Mouse (Mus musculus) G1E (cell line): Measurements from ENCODE around the gene Dnah14. TPM values are rescaled to one million over a fixed set of nuclear protein-coding genes. Genes with fewer than 3 reads are reported as not detected.

Source experiments
- ATAC-seq: 2 replicates; pipeline ENCODE4 v1.8.0; 2016; ENCODE audit warnings: mild to moderate bottlenecking; ENCODE audit not compliant: insufficient number of reproducible peaks, poor library complexity, low FRiP score, severe bottlenecking; ENCODE audit errors: extremely low read depth
- DNase-seq: peaks from one replicate; pipeline ENCODE4 v3.0.0; 2012; ENCODE audit warnings: low spot score
- H3K27me3 ChIP-seq: 2 replicates; pipeline ENCODE4 v1.6.1; 2012; ENCODE audit warnings: mild to moderate bottlenecking, low read length, inconsistent platforms; ENCODE audit not compliant: insufficient read depth
- H3K36me3 ChIP-seq: replicated peaks from 2 replicates; pipeline ENCODE3; 2012; ENCODE audit warnings: mild to moderate bottlenecking, inconsistent platforms
- H3K4me1 ChIP-seq: 2 replicates; pipeline ENCODE4 v1.6.1; 2012; ENCODE audit warnings: low read depth, low read length, inconsistent platforms, mixed read lengths; ENCODE audit not compliant: insufficient read depth
- H3K4me3 ChIP-seq: 2 replicates; pipeline ENCODE4 v1.5.1; 2012; ENCODE audit warnings: low read depth, mild to moderate bottlenecking, inconsistent platforms, low read length, moderate library complexity, mixed read lengths
- H3K9me3 ChIP-seq: replicated peaks from 2 replicates; pipeline ENCODE4 v1.6.1; 2012; ENCODE audit warnings: inconsistent platforms
- CTCF ChIP-seq: IDR thresholded peaks from 2 replicates; pipeline ENCODE4 v1.5.1; 2012; ENCODE audit warnings: low read depth, low read length, inconsistent platforms, mixed read lengths
- GATA1 ChIP-seq: IDR thresholded peaks from 2 replicates; pipeline ENCODE4 v1.6.1; 2012; ENCODE audit warnings: borderline replicate concordance, low read length, inconsistent platforms, mixed read lengths
- GATA2 ChIP-seq: IDR thresholded peaks from 2 replicates; pipeline ENCODE4 v1.6.1; 2012; ENCODE audit warnings: low read depth, low read length, inconsistent platforms, borderline replicate concordance
- POLR2AphosphoS5 ChIP-seq: IDR thresholded peaks from 2 replicates; pipeline ENCODE4 v1.6.1; 2012; ENCODE audit warnings: low read depth, low read length, inconsistent platforms; ENCODE audit not compliant: insufficient replicate concordance
- TAL1 ChIP-seq: conservative IDR thresholded peaks from 2 replicates; pipeline ENCODE4 v1.6.1; 2012; ENCODE audit warnings: low read depth, low read length, inconsistent platforms, mixed read lengths
- polyA plus RNA-seq: library from polyadenylated mRNA; stranded (reverse); fragments of >175 nt; gene quantifications from 2 replicates; pipeline ENCODE4 v1.2.3, GENCODE M21; 2012
- total RNA-seq, 2 experiments: library from RNA; stranded (forward) in 1 of 2; stranded (reverse) in 1 of 2; fragments of 200-1000 nt in 1 of 2; fragments of >200 nt in 1 of 2; fragmentation: Nextera tagmentation in 1 of 2; gene quantifications; 2 replicates each; pipeline ENCODE4 v1.2.3; 2014 to 2017

Gene Dnah14
- total and polyA plus RNA-seq, 3 experiments, result 1.3 TPM; not detected in 2

- DNase-seq, result no peak
- peaks cover 17% of the 10 kb centered on the region; the same call in 1 of the 2 replicates for H3K27me3 ChIP-seq
- TF ChIP-seq POLR2AphosphoS5 (no peak), GATA1 (no peak), CTCF (no peak), GATA2 (no peak), TAL1 (no peak)
- H3K4me1 ChIP-seq, result peaks cover 23% of the 10 kb centered on the region
- no peaks in the 10 kb centered on the region for H3K9me3 ChIP-seq
- no peak overlapping the region for H3K4me3 ChIP-seq
- H3K36me3 ChIP-seq, result no peaks in the 10 kb centered on the region
- no peak for ATAC-seq
Measured at GRCm38 (mm10) chr1:181851521-181852310, 275.4 kb downstream of the Dnah14 start.

- Histone ChIP-seq H3K4me1 (peaks cover 23% of the 10 kb centered on the region), H3K4me3 (no peak overlapping the region), H3K36me3 (no peaks in the 10 kb centered on the region), H3K27me3 (peaks cover 17% of the 10 kb centered on the region; the same call in 1 of the 2 replicates), H3K9me3 (peaks cover 3% of the 10 kb centered on the region)
- ATAC-seq (no peak), DNase-seq (no peak)
- TF ChIP-seq CTCF (no peak), GATA1 (no peak), TAL1 (no peak), GATA2 (no peak), POLR2AphosphoS5 (no peak)
Measured at GRCm38 (mm10) chr1:181852466-181852865, 276.1 kb downstream of the Dnah14 start.

GRCm38 (mm10) chr1:181853081-181853736, 276.9 kb downstream of the Dnah14 start:
- Histone ChIP-seq H3K9me3 (peaks cover 3% of the 10 kb centered on the region), H3K4me3 (no peak overlapping the region; the same call in 1 of the 2 replicates), H3K36me3 (no peaks in the 10 kb centered on the region), H3K27me3 (peaks cover 17% of the 10 kb centered on the region; the same call in 1 of the 2 replicates), H3K4me1 (peaks cover 22% of the 10 kb centered on the region)
- TF ChIP-seq POLR2AphosphoS5, result no peak
- TF ChIP-seq GATA2, result no peak
- no peak for TF ChIP-seq GATA1
- TF ChIP-seq TAL1, result no peak
- TF ChIP-seq CTCF, result no peak
- DNase-seq, result no peak
- no peak for ATAC-seq

- TF ChIP-seq CTCF, result no peak
- no peak for TF ChIP-seq POLR2AphosphoS5
- TF ChIP-seq GATA2, result no peak
- no peak for TF ChIP-seq GATA1
- TF ChIP-seq TAL1, result no peak
- no peaks in the 10 kb centered on the region for H3K36me3 ChIP-seq
- peaks cover 3% of the 10 kb centered on the region for H3K9me3 ChIP-seq
- no peak overlapping the region for H3K4me3 ChIP-seq
- peaks cover 17% of the 10 kb centered on the region; the same call in 1 of the 2 replicates for H3K27me3 ChIP-seq
- H3K4me1 ChIP-seq, result peaks cover 26% of the 10 kb centered on the region
- DNase-seq (no peak), ATAC-seq (no peak)
Measured at GRCm38 (mm10) chr1:181854829-181855228, 278.5 kb downstream of the Dnah14 start.

GRCm38 (mm10) chr1:181856329-181856728, 280.0 kb downstream of the Dnah14 start:
- Histone ChIP-seq H3K4me1 (peaks cover 37% of the 10 kb centered on the region), H3K27me3 (peaks cover 15% of the 10 kb centered on the region; the same call in 1 of the 2 replicates), H3K9me3 (peaks cover 3% of the 10 kb centered on the region), H3K4me3 (no peak overlapping the region), H3K36me3 (no peaks in the 10 kb centered on the region)
- TF ChIP-seq GATA1, result no peak
- TF ChIP-seq POLR2AphosphoS5, result no peak
- no peak for TF ChIP-seq CTCF
- no peak for TF ChIP-seq GATA2
- no peak for TF ChIP-seq TAL1
- no peak for DNase-seq
- ATAC-seq, result no peak

- no peaks in the 10 kb centered on the region for H3K36me3 ChIP-seq
- peaks cover 67% of the 10 kb centered on the region for H3K4me1 ChIP-seq
Measured at GRCm38 (mm10) chr1:181860659-181861058, 284.3 kb downstream of the Dnah14 start.

More at GRCm38 (mm10) chr1:181860659-181861058, 284.3 kb downstream of the Dnah14 start:
- Histone ChIP-seq H3K9me3 (peaks cover 3% of the 10 kb centered on the region), H3K4me3 (peak overlapping the region; percentile 48; the same call in 1 of the 2 replicates), H3K27me3 (no peaks in the 10 kb centered on the region)
- no peak for TF ChIP-seq CTCF
- TF ChIP-seq TAL1, result 0 out of 2 replicates have a peak, but pooled peaks have one; percentile 14
- peak; percentile 78 for DNase-seq
- peak; percentile 90 for ATAC-seq
